Mouse (Mus musculus) limb, embryonic 14.5 days (tissue): ENCODE data around the gene Creb3l2. TPM values are rescaled to one million over a fixed set of nuclear protein-coding genes. Genes with fewer than 3 reads are reported as not detected.

Experiments used
- ATAC-seq: fragments of 200-750 bp; cut with Nextera tagmentation; 2 replicates; pipeline ENCODE4 v1.8.0; 2017; ENCODE audit warnings: low read depth, moderate number of reproducible peaks, moderate TSS enrichment; ENCODE audit not compliant: low FRiP score
- DNase-seq: peaks from one replicate; pipeline ENCODE4 v3.0.0-alpha.2; 2015; ENCODE audit warnings: low spot score
- H3K27ac ChIP-seq: fragments of 300-500 bp; sonication (generic); replicated peaks from 2 replicates; pipeline ENCODE4 v1.5.1; 2014; ENCODE audit warnings: low read depth, mild to moderate bottlenecking, low read length, moderate library complexity, mixed read lengths
- H3K27me3 ChIP-seq: fragments of 300-500 bp; sonication (generic); 2 replicates; pipeline ENCODE4 v1.6.1; 2014; ENCODE audit warnings: low read length, mixed read lengths; ENCODE audit not compliant: control insufficient read depth, insufficient read depth
- H3K36me3 ChIP-seq: fragments of 300-500 bp; sonication (generic); 2 replicates; pipeline ENCODE4 v1.6.1; 2014; ENCODE audit warnings: mild to moderate bottlenecking, low read length, moderate library complexity, mixed read lengths; ENCODE audit not compliant: control insufficient read depth, insufficient read depth
- H3K4me1 ChIP-seq: fragments of 300-500 bp; sonication (generic); 2 replicates; pipeline ENCODE4 v1.6.1; 2014; ENCODE audit warnings: antibody characterized with exemption, low read length, mixed read lengths; ENCODE audit not compliant: control insufficient read depth, insufficient read depth
- H3K4me2 ChIP-seq: fragments of 300-500 bp; sonication (generic); replicated peaks from 2 replicates; pipeline ENCODE4 v1.6.1; 2014; ENCODE audit warnings: low read depth, mild to moderate bottlenecking, low read length, moderate library complexity; ENCODE audit not compliant: severe bottlenecking
- H3K4me3 ChIP-seq: fragments of 300-500 bp; sonication (generic); replicated peaks from 2 replicates; pipeline ENCODE4 v1.5.1; 2014; ENCODE audit warnings: low read length
- H3K9ac ChIP-seq: fragments of 300-500 bp; sonication (generic); 2 replicates; pipeline ENCODE4 v1.6.1; 2014; ENCODE audit warnings: mild to moderate bottlenecking, low read depth, low read length, moderate library complexity; ENCODE audit not compliant: severe bottlenecking
- H3K9me3 ChIP-seq: fragments of 300-500 bp; sonication (generic); 2 replicates; pipeline ENCODE4 v1.6.1; 2016; ENCODE audit warnings: low read length; ENCODE audit not compliant: control insufficient read depth
- POLR2A ChIP-seq: fragments of 200-500 bp; IDR thresholded peaks from 2 replicates; pipeline ENCODE4 v1.8.0; 2012; ENCODE audit warnings: inconsistent platforms, mild to moderate bottlenecking, moderate library complexity, borderline replicate concordance; ENCODE audit not compliant: insufficient read depth, insufficient read length; ENCODE audit errors: extremely low read depth
- WGBS: fragments of 180-500 bp; shearing (Covaris S2); extraction: QIAGEN DNeasy Blood & Tissue Kit; methylation state at CpG from one replicate; pipeline ENCODE4 v1.1.7; 2014; 5-methylcytosine and 5-hydroxymethylcytosine counted together
- polyA plus RNA-seq, 2 experiments: library from polyadenylated mRNA; depleted of rRNA in 1 of 2; stranded (reverse) in 1 of 2; unstranded in 1 of 2; fragments of >200 nt; fragmentation: Nextera tagmentation in 1 of 2; extraction: Ambion mirVana in 1 of 2; gene quantifications; 2 replicates each; pipeline versions ENCODE4 v1.2.1 to v1.2.3; 2012 to 2014

Gene Creb3l2
- polyA plus RNA-seq, 2 experiments = 44.4 to 51.7 TPM

- DNase-seq = no peak
- ATAC-seq = no peak
- H3K4me2 ChIP-seq = no peak overlapping the region
- no peaks in the 10 kb centered on the region for H3K27me3 ChIP-seq
- H3K27ac ChIP-seq = no peak overlapping the region
- peaks cover 7% of the 10 kb centered on the region; the same call in 1 of the 2 replicates for H3K4me1 ChIP-seq
- H3K9me3 ChIP-seq = no peaks in the 10 kb centered on the region
- no peak overlapping the region for H3K9ac ChIP-seq
- no peak for TF ChIP-seq POLR2A
- H3K36me3 ChIP-seq = peaks cover 83% of the 10 kb centered on the region
- WGBS = 81% methylated on average over 5 of the region's 5 CpGs
- no peak overlapping the region for H3K4me3 ChIP-seq
These were observed 103.9 kb downstream of the Creb3l2 start for GRCm38 (mm10) chr6:37338055-37338454.

- DNase-seq (no peak), ATAC-seq (0 out of 2 replicates have a peak, but pooled peaks have one; percentile 21)
- Histone ChIP-seq H3K4me2 (no peak overlapping the region), H3K9ac (no peak overlapping the region), H3K36me3 (peaks cover 86% of the 10 kb centered on the region), H3K4me1 (peaks cover 10% of the 10 kb centered on the region; the same call in 1 of the 2 replicates), H3K9me3 (no peaks in the 10 kb centered on the region), H3K27me3 (no peaks in the 10 kb centered on the region), H3K4me3 (no peak overlapping the region), H3K27ac (0 out of 2 replicates have a peak overlapping the region, but pooled peaks have one; percentile 39)
- WGBS = 32% methylated on average over 5 of the region's 5 CpGs
- no peak for TF ChIP-seq POLR2A
These were observed 105.1 kb downstream of the Creb3l2 start for GRCm38 (mm10) chr6:37336831-37337260.

GRCm38 (mm10) chr6:37336381-37336780, 105.6 kb downstream of the Creb3l2 start:
- no peaks in the 10 kb centered on the region for H3K9me3 ChIP-seq
- H3K4me3 ChIP-seq = no peak overlapping the region
- H3K4me2 ChIP-seq = no peak overlapping the region
- H3K27me3 ChIP-seq = no peaks in the 10 kb centered on the region
- no peak overlapping the region for H3K27ac ChIP-seq
- H3K9ac ChIP-seq = no peak overlapping the region
- H3K36me3 ChIP-seq = peaks cover 86% of the 10 kb centered on the region
- DNase-seq (no peak), ATAC-seq (no peak; the same call in 1 of the 2 replicates)
- WGBS = 56% methylated on average over 7 of the region's 7 CpGs
- H3K4me1 ChIP-seq = peaks cover 10% of the 10 kb centered on the region; the same call in 1 of the 2 replicates
- no peak for TF ChIP-seq POLR2A

- Histone ChIP-seq H3K36me3 (peaks cover 75% of the 10 kb centered on the region), H3K4me1 (peaks cover 36% of the 10 kb centered on the region), H3K9me3 (no peaks in the 10 kb centered on the region), H3K27ac (no peak overlapping the region), H3K4me3 (no peak overlapping the region), H3K9ac (no peak overlapping the region), H3K27me3 (no peaks in the 10 kb centered on the region), H3K4me2 (no peak overlapping the region)
- TF ChIP-seq POLR2A = no peak
- WGBS = 23% methylated on average over 10 of the region's 10 CpGs
- ATAC-seq = no peak
- DNase-seq = no peak
These were observed 109.1 kb downstream of the Creb3l2 start for GRCm38 (mm10) chr6:37332846-37333245.

- TF ChIP-seq POLR2A = no peak
- DNase-seq (peak; percentile 40), ATAC-seq (0 out of 2 replicates have a peak, but pooled peaks have one; percentile 14)
- Histone ChIP-seq H3K4me1 (peaks cover 47% of the 10 kb centered on the region), H3K9me3 (no peaks in the 10 kb centered on the region), H3K27ac (no peak overlapping the region), H3K4me2 (no peak overlapping the region), H3K27me3 (no peaks in the 10 kb centered on the region), H3K36me3 (peaks cover 51% of the 10 kb centered on the region), H3K9ac (no peak overlapping the region), H3K4me3 (no peak overlapping the region)
- WGBS = 40% methylated on average over 5 of the region's 5 CpGs
These were observed 111.8 kb downstream of the Creb3l2 start for GRCm38 (mm10) chr6:37329901-37330864.
